Comparison of ENCODE assay signal across 23 mouse cellular contexts in the genomic region with DNA sequence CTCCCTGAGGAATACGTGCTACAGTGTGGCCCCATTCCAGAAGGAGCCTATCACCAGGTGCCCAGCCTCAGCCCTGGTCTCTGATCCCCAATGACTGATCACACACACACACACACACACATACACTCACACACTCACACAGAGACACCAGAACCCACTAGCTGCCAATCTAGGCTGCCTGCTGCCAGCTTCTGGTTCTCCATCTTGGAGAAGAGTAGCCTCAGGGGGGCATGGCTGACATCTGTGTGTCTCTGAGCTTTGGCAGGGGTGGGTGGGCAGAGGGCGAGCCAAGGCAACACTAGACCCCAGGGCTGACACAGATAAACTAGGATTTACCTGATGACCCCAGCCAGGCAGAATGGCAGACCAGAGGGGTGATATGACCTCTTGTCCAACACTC. TPM values are rescaled to one million over a fixed set of nuclear protein-coding genes. Genes with fewer than 3 reads are reported as not detected.
"Had no signal": no experiment of that assay in that cellular context is flagged by ENCODE, and none has a peak within 500 bp of the region (broad histone marks: within the 10 kb centered on the region; RNA-seq: fewer than 3 reads in every experiment).

No protein-coding gene starts in this region.

- H3K4me2 ChIP-seq: neural tube, embryonic 15.5 days; stomach, embryonic 15.5 days had no signal

- H3K27me3 ChIP-seq: neural tube, embryonic 15.5 days; stomach, embryonic 15.5 days had no signal

- H3K36me3 ChIP-seq: neural tube, embryonic 15.5 days; stomach, embryonic 15.5 days had no signal

- H3K9ac ChIP-seq: neural tube, embryonic 15.5 days; stomach, embryonic 15.5 days had no signal

- H3K4me1 ChIP-seq: neural tube, embryonic 15.5 days; stomach, embryonic 15.5 days had no signal

- DNase-seq: retina, postnatal 1 day; right cerebral cortex, adult 18-20 months; right cerebral cortex, postnatal 14 days; right cerebral cortex, postnatal 25 days; right cerebral cortex, postnatal 4 days; spleen, adult 18-20 months; thymus, adult 18-20 months; thymus, adult 2 months; thymus, postnatal 14 days; thymus, postnatal 25 days; thymus, postnatal 36 days; thymus, postnatal 4 days had no signal

- H3K27ac ChIP-seq: neural tube, embryonic 15.5 days; stomach, embryonic 15.5 days; stomach, postnatal 0 days had no signal

- H3K4me3 ChIP-seq: neural tube, embryonic 15.5 days; stomach, embryonic 15.5 days had no signal

- H3K9me3 ChIP-seq: neural tube, embryonic 15.5 days; stomach, embryonic 15.5 days had no signal

RNA-seq across cellular contexts. Expression of a gene that starts 18.1 kb away (rescaled TPM):
- total RNA-seq: neutrophil, adult 5-6 weeks had no signal

RNA-seq across cellular contexts. Expression of a gene that starts 20.1 kb away (rescaled TPM):
- total RNA-seq: neutrophil, adult 5-6 weeks had no signal
- polyA plus RNA-seq: neural tube, embryonic 14.5 days; neural tube, embryonic 15.5 days; small intestine, adult 2 months; spleen, adult 2 months; stomach, embryonic 14.5 days; stomach, embryonic 15.5 days; stomach, embryonic 16.5 days; stomach, postnatal 0 days; testis, adult 2 months; thymus, adult 2 months; thymus, postnatal 0 days had no signal

RNA-seq across cellular contexts. Expression of a gene that starts 36.6 kb away (rescaled TPM):
- total RNA-seq: neutrophil, adult 5-6 weeks had no signal
